Mouse (Mus musculus): ENCODE data around the gene Utp4. TPM values are rescaled to one million over a fixed set of nuclear protein-coding genes. Genes with fewer than 3 reads are reported as not detected.

Utp4 gene
- total and polyA plus RNA-seq, 3 experiments, result 80.6 to 202 (median 156) TPM

DNA sequence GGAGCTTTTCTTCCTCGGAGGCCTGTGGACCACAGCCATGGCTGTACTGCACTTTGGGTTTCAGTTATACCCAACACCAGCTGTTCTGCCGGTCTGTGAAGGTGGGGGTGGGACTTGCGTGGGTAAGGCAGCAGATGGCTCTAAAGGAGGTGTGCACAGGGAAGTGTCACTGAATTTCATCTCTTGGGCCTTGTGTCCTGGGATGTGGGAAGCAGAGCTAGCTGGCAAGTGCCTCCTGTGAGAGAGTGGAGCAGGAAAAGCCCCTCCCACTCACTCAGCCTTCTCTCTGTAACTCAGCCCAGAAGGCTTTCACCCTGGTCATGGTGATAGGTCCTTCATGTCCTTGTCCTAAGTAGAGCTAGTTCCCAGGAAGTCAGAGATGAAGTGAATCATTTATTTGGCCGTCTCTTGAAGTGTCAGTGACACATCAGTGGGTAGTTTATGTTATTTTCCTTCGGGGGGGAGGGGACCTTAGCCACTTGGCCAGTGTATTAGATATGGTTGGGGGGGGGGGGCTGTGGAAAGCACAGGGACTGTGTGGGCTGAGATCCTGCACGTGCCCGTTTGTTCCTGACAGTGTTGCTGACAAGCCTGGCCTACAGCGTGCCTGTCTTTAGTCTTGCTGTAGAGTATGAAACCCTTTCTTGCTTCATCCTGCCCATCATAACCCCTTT, 26.4 kb downstream of the Utp4 start:
- H3K4me1 ChIP-seq (ENCODE audit: control insufficient read depth in 1 of 2, insufficient read depth in 2 of 2), result no peaks in the 10 kb centered on the region
- no peaks in the 10 kb centered on the region for H3K9me3 ChIP-seq (replicated peaks; ENCODE audit: low read length)
- peaks cover 71 to 92% of the 10 kb centered on the region in 2 experiments for H3K36me3 ChIP-seq (replicated peaks in 1 of 2; ENCODE audit: control insufficient read depth in 1 of 2, insufficient read depth in 1 of 2, low read length in 1 of 2)
- no peak overlapping the region for H3K9ac ChIP-seq (ENCODE audit: insufficient read depth, low read depth)
- no peak for TF ChIP-seq USF1 (IDR thresholded peaks at IDR 0.05; ENCODE audit: low read depth, low read length)
- TF ChIP-seq RAD21 (IDR thresholded peaks at IDR 0.05; ENCODE audit: low read depth, low read length), result no peak
- H3K4me3 ChIP-seq (replicated peaks in 1 of 3; ENCODE audit: low read depth in 2 of 3, low read length in 2 of 3, poor library complexity in 1 of 3), result no peak overlapping the region
- in situ Hi-C loops (cut with MboI; ENCODE audit: low pct_ligation_motif_present, low pct_unique_long_range_greater_than_20kb, low sequenced_read_pairs) (no loop called here), dilution Hi-C loops (cut with MboI; ENCODE audit: extremely low pct_ligation_motif_present, extremely low pct_unique_long_range_greater_than_20kb, low sequenced_read_pairs) (no loop called here)
- no peaks in the 10 kb centered on the region for H3K79me2 ChIP-seq (replicated peaks; ENCODE audit: control insufficient read depth, extremely low read depth, insufficient read depth, poor library complexity, severe bottlenecking)
- H3K4me2 ChIP-seq (ENCODE audit: insufficient read depth, low read depth, poor library complexity, severe bottlenecking), result no peak overlapping the region
- no peaks in the 10 kb centered on the region for H3K27me3 ChIP-seq (replicated peaks)
- DNase-seq (ENCODE audit: extremely low read depth), result no peak
- no peak overlapping the region for H3K27ac ChIP-seq (ENCODE audit: insufficient read depth, low read depth)

DNA sequence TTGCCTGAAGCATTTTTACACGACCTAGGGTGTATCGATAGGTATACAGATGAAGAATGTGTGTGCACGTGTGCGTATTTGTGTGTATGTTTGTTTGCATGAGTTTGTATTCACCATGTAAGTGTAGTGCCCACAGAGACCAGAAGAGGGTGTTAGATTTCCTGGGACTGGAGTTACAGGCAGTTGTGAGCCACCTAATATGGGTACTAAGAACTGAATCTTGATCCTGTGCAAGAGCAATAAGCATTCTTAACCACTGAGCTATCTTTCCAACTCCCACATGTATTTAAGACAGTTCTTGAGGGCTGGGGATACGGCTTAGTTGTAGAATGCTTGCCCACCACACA, 26.9 kb downstream of the Utp4 start:
- Histone ChIP-seq H3K9ac (ENCODE audit: insufficient read depth, low read depth) (no peak overlapping the region), H3K27ac (ENCODE audit: insufficient read depth, low read depth) (no peak overlapping the region), H3K79me2 (replicated peaks; ENCODE audit: control insufficient read depth, extremely low read depth, insufficient read depth, poor library complexity, severe bottlenecking) (no peaks in the 10 kb centered on the region), H3K36me3 (replicated peaks in 1 of 2; ENCODE audit: control insufficient read depth in 1 of 2, insufficient read depth in 1 of 2, low read length in 1 of 2) (peaks cover 66 to 89% of the 10 kb centered on the region in 2 experiments), H3K4me1 (ENCODE audit: control insufficient read depth in 1 of 2, insufficient read depth in 2 of 2) (no peaks in the 10 kb centered on the region), H3K4me3 (replicated peaks in 1 of 3; ENCODE audit: low read depth in 2 of 3, low read length in 2 of 3, poor library complexity in 1 of 3) (no peak overlapping the region), H3K27me3 (replicated peaks) (no peaks in the 10 kb centered on the region), H3K9me3 (replicated peaks; ENCODE audit: low read length) (no peaks in the 10 kb centered on the region), H3K4me2 (ENCODE audit: insufficient read depth, low read depth, poor library complexity, severe bottlenecking) (no peak overlapping the region)
- in situ Hi-C loops (cut with MboI; ENCODE audit: low pct_ligation_motif_present, low pct_unique_long_range_greater_than_20kb, low sequenced_read_pairs) (no loop called here), dilution Hi-C loops (cut with MboI; ENCODE audit: extremely low pct_ligation_motif_present, extremely low pct_unique_long_range_greater_than_20kb, low sequenced_read_pairs) (no loop called here)
- no peak for DNase-seq (ENCODE audit: extremely low read depth)
- no peak; the same call in 1 of the 2 replicates for TF ChIP-seq RAD21 (IDR thresholded peaks at IDR 0.05; ENCODE audit: low read depth, low read length)
- no peak for TF ChIP-seq MXI1 (IDR thresholded peaks at IDR 0.05; ENCODE audit: low read depth, low read length)
- TF ChIP-seq MYC (IDR thresholded peaks at IDR 0.05; ENCODE audit: low read depth, low read length), result no peak
- peak; percentile 14; the same call in 1 of the 2 replicates for TF ChIP-seq SMC3 (IDR thresholded peaks at IDR 0.05; ENCODE audit: low read depth, low read length)
- TF ChIP-seq CTCF (conservative IDR thresholded peaks at IDR 0.05 in 1 of 2, IDR thresholded peaks at IDR 0.05 in 1 of 2; ENCODE audit: low read depth in 2 of 2, low read length in 2 of 2), result peak in 1 of 2 experiments; percentile 20; a peak in 1 of 4 replicates

DNA sequence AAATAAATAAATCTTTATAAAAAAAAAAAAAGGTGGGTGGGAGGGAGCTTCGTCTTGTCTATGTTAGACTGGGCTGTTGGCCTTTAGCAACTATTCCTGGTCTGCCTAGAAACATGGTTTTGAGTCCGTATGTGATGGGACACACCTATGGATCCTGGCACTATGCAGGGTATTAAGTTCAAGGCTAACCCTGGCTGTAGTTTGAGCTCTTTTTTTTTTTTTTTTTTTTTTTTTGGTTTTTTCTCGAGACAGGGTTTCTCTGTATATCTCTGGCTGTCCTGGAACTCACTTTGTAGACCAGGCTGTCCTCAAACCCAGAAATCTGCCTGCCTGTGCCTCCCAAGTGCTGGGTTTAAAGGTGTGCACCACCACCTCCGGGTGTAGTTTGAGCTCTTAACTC, 30.6 kb downstream of the Utp4 start:
- no peaks in the 10 kb centered on the region for H3K9me3 ChIP-seq (replicated peaks; ENCODE audit: low read length)
- H3K9ac ChIP-seq (ENCODE audit: insufficient read depth, low read depth), result no peak overlapping the region
- dilution Hi-C loops (cut with MboI; ENCODE audit: extremely low pct_ligation_motif_present, extremely low pct_unique_long_range_greater_than_20kb, low sequenced_read_pairs), result no loop called here
- no peak overlapping the region for H3K27ac ChIP-seq (ENCODE audit: insufficient read depth, low read depth)
- no peak for DNase-seq (ENCODE audit: extremely low read depth)
- peaks cover 32 to 55% of the 10 kb centered on the region in 2 experiments for H3K36me3 ChIP-seq (replicated peaks in 1 of 2; ENCODE audit: control insufficient read depth in 1 of 2, insufficient read depth in 1 of 2, low read length in 1 of 2)
- no peaks in the 10 kb centered on the region for H3K79me2 ChIP-seq (replicated peaks; ENCODE audit: control insufficient read depth, extremely low read depth, insufficient read depth, poor library complexity, severe bottlenecking)
- H3K4me1 ChIP-seq (ENCODE audit: control insufficient read depth in 1 of 2, insufficient read depth in 2 of 2), result no peaks in the 10 kb centered on the region
- no peak overlapping the region for H3K4me3 ChIP-seq (replicated peaks in 1 of 3; ENCODE audit: low read depth in 2 of 3, low read length in 2 of 3, poor library complexity in 1 of 3)
- in situ Hi-C loops (cut with MboI; ENCODE audit: low pct_ligation_motif_present, low pct_unique_long_range_greater_than_20kb, low sequenced_read_pairs), result no loop called here
- TF ChIP-seq MXI1 (IDR thresholded peaks at IDR 0.05; ENCODE audit: low read depth, low read length) (no peak), CHD2 (IDR thresholded peaks at IDR 0.05; ENCODE audit: low read length) (no peak), MYC (IDR thresholded peaks at IDR 0.05; ENCODE audit: low read depth, low read length) (no peak), NRF1 (IDR thresholded peaks at IDR 0.05; ENCODE audit: low read depth, low read length) (no peak), PAX5 (IDR thresholded peaks at IDR 0.05; ENCODE audit: low read length) (no peak), UBTF (IDR thresholded peaks at IDR 0.05; ENCODE audit: low read depth, low read length) (no peak), POLR2A (IDR thresholded peaks at IDR 0.05; ENCODE audit: low read depth, low read length) (no peak), MAFK (IDR thresholded peaks at IDR 0.05; ENCODE audit: insufficient replicate concordance, low read length) (no peak)
- H3K4me2 ChIP-seq (ENCODE audit: insufficient read depth, low read depth, poor library complexity, severe bottlenecking), result no peak overlapping the region
- no peaks in the 10 kb centered on the region for H3K27me3 ChIP-seq (replicated peaks)

Data from CH12.LX (cell line).